Mouse (Mus musculus) CD8-positive naive resting alpha-beta T cell, adult 57 days (primary cell): ENCODE results near the gene Zscan2. TPM values are rescaled to one million over a fixed set of nuclear protein-coding genes. Genes with fewer than 3 reads are reported as not detected.

Experiments used
- total RNA-seq: library from RNA; stranded (reverse); gene quantifications from one replicate; pipeline ENCODE4 v1.2.4, GENCODE M21; 2023

The Zscan2 gene
- 12.2 TPM for total RNA-seq

DNA sequence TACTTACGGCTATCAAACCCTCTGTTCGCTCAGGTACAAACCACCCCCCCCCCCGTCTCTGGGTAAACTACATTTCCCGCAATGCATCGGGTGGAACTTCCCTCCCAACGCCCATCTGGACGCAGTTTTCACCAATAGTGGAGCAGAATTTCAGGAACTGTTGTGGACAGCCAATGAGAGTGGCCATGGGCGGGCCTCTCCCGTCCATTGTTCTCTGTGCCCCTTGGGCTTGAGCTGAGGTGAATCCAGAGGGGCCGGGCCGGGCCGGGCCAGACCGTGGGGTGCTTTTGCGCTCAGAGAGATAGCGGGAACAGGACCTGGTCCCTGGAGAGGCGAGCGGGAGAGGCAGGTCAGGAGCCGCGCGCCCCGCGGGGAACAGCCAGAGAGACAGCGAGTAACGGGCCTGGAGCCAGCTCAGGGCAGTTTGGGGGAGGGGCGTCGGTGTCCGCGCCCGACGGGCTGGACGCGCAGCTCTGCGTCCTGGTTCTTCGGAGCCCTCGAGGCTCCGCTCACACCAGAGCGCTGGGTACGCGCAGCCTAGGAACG, at the start of gene Zscan2:
Gene Zscan2, plus strand, starts transcription at position 192 of the 546 bp plus-strand sequence.

DNA sequence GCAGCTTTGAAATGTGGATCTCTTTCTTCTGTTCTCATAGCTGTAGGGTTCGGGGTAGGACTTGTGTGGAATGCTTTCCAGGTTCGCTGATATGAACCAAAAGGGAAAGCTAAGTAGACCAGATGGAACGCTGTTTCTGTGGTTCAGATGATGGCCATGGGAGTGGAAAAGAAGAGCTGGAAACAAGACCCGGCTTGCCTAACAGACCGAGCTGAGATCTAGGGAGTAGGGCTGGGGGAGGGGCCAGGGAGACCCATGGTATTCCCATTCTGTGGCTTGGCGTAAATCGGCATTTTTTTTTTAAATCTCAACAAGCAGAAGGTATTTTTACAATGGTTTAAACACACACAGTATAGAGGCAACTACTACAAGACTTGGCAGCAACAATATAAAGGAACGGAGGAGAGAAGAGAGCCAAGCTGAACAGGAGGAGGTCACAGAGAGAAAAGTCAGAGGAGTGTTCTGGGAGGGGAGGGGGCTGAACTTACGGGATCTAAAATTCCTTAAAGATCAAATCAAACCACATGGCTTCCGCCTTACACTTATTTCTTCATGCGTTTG, 34.8 kb upstream of the Zscan2 start, which contains the start of gene Iqgap1:
Gene Iqgap1, minus strand, starts transcription at position 132 of the 561 bp plus-strand sequence.

DNA sequence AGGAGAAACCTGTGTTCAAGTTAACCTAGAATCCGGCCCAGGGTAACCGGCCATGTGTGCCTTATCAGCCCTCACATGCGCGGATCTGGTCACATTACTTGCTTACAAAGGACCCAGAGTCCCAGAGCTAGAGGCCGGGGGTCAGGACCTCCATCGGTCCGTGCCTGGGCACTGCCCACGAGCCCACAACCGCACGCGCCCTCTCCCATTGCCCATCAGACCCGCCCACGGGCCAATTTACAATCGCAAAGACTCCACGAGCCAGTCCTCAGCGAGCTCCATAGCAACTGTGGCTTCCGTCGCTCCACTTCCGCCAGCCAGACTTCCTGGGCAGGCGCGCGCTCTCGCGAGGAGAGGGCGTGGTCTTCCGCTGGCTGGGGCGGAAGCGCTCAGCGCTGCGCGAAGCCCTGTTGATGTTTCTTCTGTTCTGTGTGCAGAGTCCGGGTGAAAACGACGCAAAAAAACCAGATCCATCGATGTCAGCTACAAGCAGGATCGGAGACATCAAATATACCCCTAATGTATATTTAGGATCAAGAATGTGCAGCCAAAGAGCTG, 40.3 kb downstream of the Zscan2 start, which contains the start of gene Wdr73:
Gene Wdr73, minus strand, starts transcription at position 326 of the 558 bp plus-strand sequence.

DNA sequence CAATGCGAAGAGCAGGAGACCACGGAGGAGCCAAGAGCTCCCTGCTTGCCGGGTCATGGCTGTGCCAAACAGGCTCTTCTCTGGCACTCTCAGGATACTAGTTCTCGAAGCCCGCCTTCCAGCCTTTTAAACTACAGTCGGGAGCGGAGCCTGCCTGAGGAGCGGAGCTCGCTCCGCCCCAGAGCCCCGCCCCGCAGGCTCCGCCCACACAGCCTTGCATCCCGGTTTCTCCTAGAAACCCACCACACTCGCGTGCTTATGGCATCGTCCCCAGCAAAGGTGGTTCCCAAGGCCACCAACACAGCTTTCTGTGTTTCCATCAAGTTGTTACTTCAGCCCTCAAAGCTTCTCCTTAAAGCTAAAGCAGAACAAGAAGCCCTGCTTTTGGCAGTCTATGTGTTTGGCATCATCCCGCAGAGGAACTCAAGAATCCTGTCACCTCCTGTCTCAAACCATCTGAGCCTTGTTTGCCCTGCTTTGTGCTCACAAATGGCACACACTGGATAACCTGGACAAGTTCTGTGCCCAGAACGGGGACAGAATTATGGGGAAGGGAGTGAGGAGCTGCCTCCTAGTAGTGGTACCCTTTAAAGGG, 44.3 kb downstream of the Zscan2 start, which contains the start of gene Nmb:
Gene Nmb, minus strand, starts transcription at position 156 of the 595 bp plus-strand sequence.

Other genes starting within 250 kb of the Zscan2 start
- 54.7 TPM for gene Crtc3, start 172.0 kb upstream of the Zscan2 start, total RNA-seq
- 257 TPM for gene Iqgap1, start 34.9 kb upstream of the Zscan2 start, total RNA-seq
- gene Wdr73, start 40.3 kb downstream of the Zscan2 start, total RNA-seq = 22.0 TPM
- 17.8 TPM for gene Nmb, start 44.2 kb downstream of the Zscan2 start, total RNA-seq
- gene Sec11a, start 86.9 kb downstream of the Zscan2 start, total RNA-seq = 130 TPM
- gene Zfp592, start 132.8 kb downstream of the Zscan2 start, total RNA-seq = 67.8 TPM
- gene Alpk3, start 196.7 kb downstream of the Zscan2 start, total RNA-seq = 0.40 TPM